Mouse (Mus musculus): ENCODE measurements at regions not wholly inside any gene's neighbourhood (a gene's known extent, or its start where the extent isn't known, plus 50 kb on each side); places are given as distances from the start of the nearest gene placed in this dataset.

DNA sequence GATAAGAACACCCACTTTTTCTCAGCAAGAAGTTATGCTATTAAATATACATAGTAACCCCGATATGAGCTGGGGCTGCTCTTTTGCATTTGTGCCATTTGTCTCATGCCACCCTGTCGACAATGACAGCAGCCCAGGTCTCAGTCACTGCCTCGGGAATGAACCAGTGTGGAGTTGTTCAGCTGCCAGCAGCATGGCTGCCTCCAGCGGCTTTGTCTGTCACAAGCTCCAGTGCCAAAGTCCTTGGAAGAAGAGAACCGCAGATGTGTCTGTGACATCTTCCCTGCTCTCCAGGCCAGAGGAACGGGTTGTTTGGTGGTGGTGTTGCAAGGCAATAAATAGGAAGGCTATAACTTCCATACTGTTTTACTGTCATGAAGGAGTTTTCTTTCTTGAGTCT is 130.7 kb downstream of the Cep170 start:
- no peak overlapping the region for H3K9ac ChIP-seq
- no peaks in the 10 kb centered on the region for H3K4me1 ChIP-seq
- H3K27ac ChIP-seq, result no peak overlapping the region
- no peaks in the 10 kb centered on the region for H3K9me3 ChIP-seq
- 78% methylated on average over 6 of the region's 6 CpGs for WGBS
- H3K4me2 ChIP-seq, result no peak overlapping the region
- no peak for ATAC-seq (replicated peaks)
- no peaks in the 10 kb centered on the region for H3K27me3 ChIP-seq (replicated peaks)
- no peaks in the 10 kb centered on the region for H3K36me3 ChIP-seq (replicated peaks)
- H3K4me3 ChIP-seq, result no peak overlapping the region

DNA sequence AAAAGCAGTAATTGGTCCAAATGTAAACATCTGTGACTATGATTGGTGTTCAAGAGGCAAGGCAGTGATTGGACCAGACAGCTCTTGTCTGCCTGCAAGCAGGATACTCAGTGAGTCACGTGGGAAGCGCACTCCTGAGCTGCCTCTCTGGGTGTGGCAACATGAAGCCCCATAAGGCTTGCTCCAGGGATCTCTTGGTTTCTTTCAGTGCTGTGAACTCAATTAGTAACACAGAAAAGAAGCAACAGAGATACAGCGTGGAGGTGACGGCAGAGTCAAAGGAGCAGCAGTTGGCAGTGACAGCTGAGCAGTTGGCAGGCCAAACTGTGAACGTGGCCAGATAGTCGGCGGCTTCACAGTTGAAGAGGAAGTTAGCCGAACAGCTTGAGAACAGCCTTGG is 131.9 kb downstream of the Cep170 start:
- H3K9me3 ChIP-seq, result no peaks in the 10 kb centered on the region
- H3K27me3 ChIP-seq (replicated peaks), result no peaks in the 10 kb centered on the region
- H3K9ac ChIP-seq, result no peak overlapping the region
- H3K27ac ChIP-seq, result no peak overlapping the region
- WGBS, result 80% methylated on average over 8 of the region's 8 CpGs
- H3K4me1 ChIP-seq, result no peaks in the 10 kb centered on the region
- no peak overlapping the region for H3K4me3 ChIP-seq
- ATAC-seq (replicated peaks), result no peak
- H3K4me2 ChIP-seq, result no peak overlapping the region
- no peaks in the 10 kb centered on the region for H3K36me3 ChIP-seq (replicated peaks)

DNA sequence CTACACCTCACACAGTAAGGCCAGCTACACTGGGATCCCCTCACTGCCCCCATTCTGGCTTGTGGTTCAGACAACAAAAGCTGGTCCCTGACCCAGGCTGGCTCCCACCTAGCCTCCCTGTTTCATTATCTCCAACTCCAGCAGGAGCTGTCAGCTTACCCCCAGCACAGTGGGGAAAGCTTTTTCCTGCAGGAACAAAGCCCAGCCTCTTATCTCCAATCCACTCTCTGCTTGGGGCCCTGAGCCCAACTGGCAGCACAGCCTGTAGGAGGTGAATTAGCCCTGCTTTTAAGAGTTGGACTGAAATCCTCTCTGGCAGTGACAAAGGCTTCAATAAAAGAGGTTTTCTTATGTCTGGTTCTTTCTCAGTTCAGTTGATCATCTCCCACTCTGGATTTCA is 138.7 kb downstream of the Cep170 start:
- Histone ChIP-seq H3K9me3 (no peaks in the 10 kb centered on the region), H3K36me3 (replicated peaks) (no peaks in the 10 kb centered on the region), H3K4me3 (no peak overlapping the region), H3K4me1 (no peaks in the 10 kb centered on the region), H3K27ac (no peak overlapping the region), H3K27me3 (replicated peaks) (no peaks in the 10 kb centered on the region), H3K4me2 (no peak overlapping the region), H3K9ac (no peak overlapping the region)
- ATAC-seq (replicated peaks), result peak; percentile 75

DNA sequence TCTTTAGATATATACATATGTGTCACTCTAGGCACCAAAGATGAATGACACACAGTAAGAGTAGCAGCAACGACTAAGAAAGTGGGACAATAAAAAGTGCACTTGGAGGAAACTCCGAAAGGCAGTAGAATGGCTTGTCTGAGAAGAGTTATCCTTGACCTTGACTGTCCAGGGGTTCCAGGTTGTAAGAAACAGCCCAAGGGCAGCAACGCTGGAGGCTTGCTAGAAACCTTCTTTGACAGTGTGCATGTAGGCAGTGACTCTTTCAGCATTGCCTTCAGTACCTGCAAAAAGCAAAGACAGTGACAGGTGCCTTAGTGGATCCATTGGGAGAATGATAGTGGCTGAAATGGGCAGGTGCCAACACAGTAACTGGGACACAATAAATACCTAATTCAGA is 142.8 kb downstream of the Cep170 start:
- no peak overlapping the region for H3K9ac ChIP-seq
- H3K27ac ChIP-seq, result no peak overlapping the region
- ATAC-seq (replicated peaks), result no peak
- no peaks in the 10 kb centered on the region for H3K36me3 ChIP-seq (replicated peaks)
- 77% methylated on average over 3 of the region's 3 CpGs for whole genome bisulfite sequencing
- no peak overlapping the region for H3K4me3 ChIP-seq
- no peaks in the 10 kb centered on the region for H3K4me1 ChIP-seq
- no peaks in the 10 kb centered on the region for H3K27me3 ChIP-seq (replicated peaks)
- H3K9me3 ChIP-seq, result no peaks in the 10 kb centered on the region
- no peak overlapping the region for H3K4me2 ChIP-seq

DNA sequence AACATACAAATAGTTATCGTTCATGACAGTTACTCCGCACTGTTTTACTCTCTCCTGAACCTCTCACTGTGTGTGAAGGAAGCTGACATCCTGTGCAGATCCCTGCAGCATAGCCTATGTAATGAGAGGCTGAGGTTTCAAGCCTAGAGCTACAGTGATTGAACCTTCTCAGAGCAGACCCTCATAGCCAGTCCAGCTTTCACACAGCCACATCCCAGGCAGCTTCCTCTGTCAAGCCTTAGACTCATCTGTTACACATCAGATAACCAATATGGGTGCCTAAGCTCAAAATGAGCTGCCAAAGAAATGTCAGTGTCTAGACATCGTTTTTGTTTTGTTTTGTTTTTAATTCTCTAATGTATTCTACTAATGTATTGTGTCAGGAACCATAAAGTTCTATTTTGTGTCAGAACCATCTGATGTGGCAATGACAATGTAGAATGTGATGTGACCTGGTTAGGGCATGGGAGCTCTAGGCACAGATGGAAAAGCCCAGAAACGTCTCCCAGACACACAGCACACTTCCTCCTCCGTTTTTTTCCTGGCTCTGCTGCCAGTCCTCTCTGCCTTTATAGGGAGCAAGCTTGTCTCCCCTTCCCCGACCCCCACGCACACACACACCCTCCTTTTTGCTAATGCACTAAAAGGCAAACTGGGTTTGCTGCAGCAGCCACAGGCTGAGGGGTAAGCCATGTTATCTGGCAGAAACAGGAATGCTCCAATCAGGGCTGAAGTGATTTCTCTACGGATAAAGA is 146.1 kb downstream of the Cep170 start:
- Histone ChIP-seq H3K4me2 (no peak overlapping the region), H3K27ac (no peak overlapping the region), H3K4me3 (no peak overlapping the region), H3K27me3 (replicated peaks) (no peaks in the 10 kb centered on the region), H3K9me3 (no peaks in the 10 kb centered on the region), H3K36me3 (replicated peaks) (no peaks in the 10 kb centered on the region), H3K4me1 (no peaks in the 10 kb centered on the region), H3K9ac (no peak overlapping the region)
- ATAC-seq (replicated peaks), result no peak
- 66% methylated on average over 8 of the region's 8 CpGs for WGBS

DNA sequence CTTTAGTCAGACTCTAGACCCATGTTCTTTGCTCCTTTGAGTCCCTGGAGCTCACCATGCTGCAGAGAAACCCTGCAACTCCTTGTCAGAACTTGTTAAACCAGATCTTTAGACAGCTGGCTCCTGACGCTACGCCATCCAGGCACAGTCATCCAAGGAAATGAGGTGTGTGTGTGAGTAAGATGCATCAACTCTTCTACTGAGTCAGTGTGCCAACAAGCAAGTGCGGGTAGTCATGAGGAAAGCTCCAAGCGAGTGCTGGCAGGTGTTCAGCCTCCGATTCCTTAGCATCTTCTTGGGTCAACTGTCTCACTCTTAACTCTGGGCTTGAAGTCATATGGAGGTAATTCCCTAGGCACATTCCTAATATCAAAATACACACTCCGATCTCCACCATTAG is 153.6 kb downstream of the Cep170 start:
- no peak overlapping the region for H3K27ac ChIP-seq
- no peaks in the 10 kb centered on the region for H3K9me3 ChIP-seq
- H3K36me3 ChIP-seq (replicated peaks), result no peaks in the 10 kb centered on the region
- H3K27me3 ChIP-seq (replicated peaks), result no peaks in the 10 kb centered on the region
- ATAC-seq (replicated peaks), result no peak
- H3K4me1 ChIP-seq, result no peaks in the 10 kb centered on the region
- H3K4me2 ChIP-seq, result no peak overlapping the region
- H3K4me3 ChIP-seq, result no peak overlapping the region
- no peak overlapping the region for H3K9ac ChIP-seq
- WGBS, result 93% methylated on average over 6 of the region's 6 CpGs

DNA sequence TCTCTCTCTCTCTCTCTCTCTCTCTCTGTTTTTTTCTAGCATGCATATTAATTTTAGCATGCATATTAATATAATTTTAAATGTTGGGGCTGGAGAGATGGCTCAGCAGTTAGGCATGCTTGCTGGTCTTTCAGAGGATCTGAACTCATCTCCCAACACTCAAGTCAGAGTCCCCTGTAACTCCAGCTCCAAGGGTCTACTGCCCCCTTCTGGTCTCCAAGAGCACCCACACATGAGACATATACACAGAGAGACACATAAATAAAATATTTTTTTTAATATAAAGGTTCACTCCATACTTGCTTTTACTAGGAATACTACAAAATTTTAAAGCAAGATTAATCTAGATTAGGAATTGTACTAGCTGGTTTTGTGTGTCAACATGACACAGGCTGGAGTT is 155.2 kb downstream of the Cep170 start:
- Histone ChIP-seq H3K4me1 (no peaks in the 10 kb centered on the region), H3K4me3 (no peak overlapping the region), H3K4me2 (no peak overlapping the region), H3K36me3 (replicated peaks) (no peaks in the 10 kb centered on the region), H3K9ac (no peak overlapping the region), H3K9me3 (no peaks in the 10 kb centered on the region), H3K27ac (no peak overlapping the region), H3K27me3 (replicated peaks) (no peaks in the 10 kb centered on the region)
- no peak for ATAC-seq (replicated peaks)

DNA sequence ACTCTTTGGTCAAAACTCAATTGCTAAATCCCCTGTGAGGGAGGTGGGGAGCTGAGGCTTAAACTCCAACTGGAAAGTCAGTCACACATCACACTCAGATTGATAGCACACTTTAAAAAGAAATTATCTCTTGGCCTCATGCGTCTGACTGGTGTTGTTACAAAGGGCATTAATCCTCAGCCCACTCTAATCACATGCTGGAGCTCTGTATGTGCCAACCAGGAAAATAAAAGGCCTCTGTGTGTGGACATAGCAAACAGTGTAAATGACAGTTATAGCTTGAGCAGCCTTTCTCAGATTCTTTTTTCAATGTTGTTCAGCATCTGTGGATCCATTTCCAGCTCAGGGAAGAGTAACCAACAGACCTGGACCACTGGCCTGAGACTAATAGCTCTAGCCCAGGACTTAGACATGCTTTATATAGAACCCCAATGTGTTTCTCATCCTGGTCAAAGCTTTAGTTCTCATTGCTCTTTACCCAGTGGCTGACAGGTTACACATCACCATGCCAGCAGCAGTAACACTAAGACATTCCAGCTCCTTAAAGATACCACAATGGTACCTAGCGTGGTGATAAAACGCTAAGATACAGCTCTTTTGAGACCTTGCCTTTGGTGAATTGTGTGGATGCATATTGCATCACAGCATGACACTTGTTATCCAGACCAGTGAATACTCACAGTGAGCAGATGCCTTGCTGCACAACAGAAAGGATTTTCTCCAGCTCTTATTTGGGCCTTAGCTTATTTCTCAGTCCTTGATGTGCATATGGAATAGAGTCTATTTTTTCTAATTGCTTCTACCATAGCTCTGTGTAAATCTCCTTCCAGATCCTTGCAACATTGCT is 158.2 kb downstream of the Cep170 start:
- H3K4me2 ChIP-seq, result no peak overlapping the region
- H3K9me3 ChIP-seq, result no peaks in the 10 kb centered on the region
- no peaks in the 10 kb centered on the region for H3K27me3 ChIP-seq (replicated peaks)
- no peak for ATAC-seq (replicated peaks)
- no peak overlapping the region for H3K27ac ChIP-seq
- H3K9ac ChIP-seq, result no peak overlapping the region
- no peaks in the 10 kb centered on the region for H3K36me3 ChIP-seq (replicated peaks)
- 33% methylated on average over 3 of the region's 3 CpGs for WGBS
- no peak overlapping the region for H3K4me3 ChIP-seq
- H3K4me1 ChIP-seq, result no peaks in the 10 kb centered on the region

DNA sequence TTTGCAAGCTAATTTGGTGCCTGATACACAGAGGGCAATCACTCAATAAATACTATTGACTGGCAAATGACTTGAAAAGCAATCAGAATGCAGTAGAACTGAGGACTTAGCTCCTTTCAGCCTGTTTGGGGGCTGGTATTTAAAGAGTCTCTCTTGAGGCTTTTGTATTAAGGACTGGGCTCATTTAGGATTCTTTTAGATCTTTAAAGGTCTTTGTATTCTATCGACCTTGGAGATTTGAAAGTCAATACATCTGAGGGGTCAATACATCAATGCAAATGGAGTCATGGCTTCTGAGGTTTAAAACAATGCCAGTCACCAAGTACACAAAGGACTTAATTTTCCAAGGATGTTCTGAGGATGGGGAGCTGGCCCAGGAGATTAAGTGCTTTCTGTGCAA is 169.6 kb downstream of the Cep170 start:
- ATAC-seq (replicated peaks), result no peak
- H3K4me3 ChIP-seq, result no peak overlapping the region
- H3K4me2 ChIP-seq, result no peak overlapping the region
- no peaks in the 10 kb centered on the region for H3K4me1 ChIP-seq
- H3K27me3 ChIP-seq (replicated peaks), result no peaks in the 10 kb centered on the region
- WGBS, result 4% methylated on average over 1 of the region's 1 CpGs
- H3K36me3 ChIP-seq (replicated peaks), result no peaks in the 10 kb centered on the region
- no peak overlapping the region for H3K27ac ChIP-seq
- no peaks in the 10 kb centered on the region for H3K9me3 ChIP-seq
- no peak overlapping the region for H3K9ac ChIP-seq

DNA sequence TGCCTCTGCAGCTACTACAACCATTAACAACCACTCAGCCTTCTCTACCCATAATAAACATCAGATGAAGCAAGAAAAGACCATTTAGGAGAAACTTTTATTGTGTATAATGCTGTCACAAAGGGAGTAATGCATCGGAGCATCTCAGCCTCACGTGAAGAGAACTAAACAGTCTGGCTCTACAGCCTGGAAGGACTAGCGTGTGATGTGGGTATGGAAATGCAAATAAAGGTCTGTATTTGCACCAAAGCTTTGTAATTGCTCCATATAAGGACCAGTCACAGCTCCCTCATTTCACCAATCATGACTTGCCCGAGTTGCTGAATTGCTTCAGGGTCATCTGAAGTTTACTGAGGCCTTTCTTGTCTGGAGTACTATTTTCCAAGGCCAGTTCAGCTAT is 190.7 kb downstream of the Cep170 start:
- H3K4me2 ChIP-seq, result no peak overlapping the region
- no peaks in the 10 kb centered on the region for H3K27me3 ChIP-seq (replicated peaks)
- H3K4me1 ChIP-seq, result no peaks in the 10 kb centered on the region
- H3K9ac ChIP-seq, result no peak overlapping the region
- H3K36me3 ChIP-seq (replicated peaks), result no peaks in the 10 kb centered on the region
- ATAC-seq (replicated peaks), result no peak
- H3K9me3 ChIP-seq, result no peaks in the 10 kb centered on the region
- H3K27ac ChIP-seq, result no peak overlapping the region
- WGBS, result 63% methylated on average over 4 of the region's 4 CpGs
- H3K4me3 ChIP-seq, result no peak overlapping the region

DNA sequence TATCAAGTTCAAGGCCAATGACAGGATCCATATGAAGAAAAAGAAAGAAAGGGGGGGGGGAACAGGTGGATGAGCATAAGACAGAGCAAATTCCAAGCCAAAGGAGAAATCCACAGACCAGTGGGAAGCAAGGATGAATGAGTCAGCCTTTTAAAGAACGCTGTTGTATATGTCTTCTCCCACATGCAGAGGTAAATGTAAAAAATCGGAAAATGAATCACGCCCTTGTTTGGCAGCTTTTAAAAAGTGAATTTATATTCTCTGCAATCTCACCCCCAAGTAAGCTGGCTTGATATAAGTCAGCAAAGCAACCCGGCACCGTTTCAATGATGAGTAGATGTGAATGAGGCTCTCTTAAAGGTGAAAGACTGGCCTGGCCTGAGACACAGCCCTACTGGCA is 191.7 kb downstream of the Cep170 start:
- no peaks in the 10 kb centered on the region for H3K36me3 ChIP-seq (replicated peaks)
- H3K4me1 ChIP-seq, result no peaks in the 10 kb centered on the region
- no peak for ATAC-seq (replicated peaks)
- H3K9me3 ChIP-seq, result no peaks in the 10 kb centered on the region
- no peak overlapping the region for H3K4me3 ChIP-seq
- 92% methylated on average over 5 of the region's 5 CpGs for WGBS
- H3K27me3 ChIP-seq (replicated peaks), result no peaks in the 10 kb centered on the region
- no peak overlapping the region for H3K27ac ChIP-seq
- no peak overlapping the region for H3K9ac ChIP-seq
- H3K4me2 ChIP-seq, result no peak overlapping the region

DNA sequence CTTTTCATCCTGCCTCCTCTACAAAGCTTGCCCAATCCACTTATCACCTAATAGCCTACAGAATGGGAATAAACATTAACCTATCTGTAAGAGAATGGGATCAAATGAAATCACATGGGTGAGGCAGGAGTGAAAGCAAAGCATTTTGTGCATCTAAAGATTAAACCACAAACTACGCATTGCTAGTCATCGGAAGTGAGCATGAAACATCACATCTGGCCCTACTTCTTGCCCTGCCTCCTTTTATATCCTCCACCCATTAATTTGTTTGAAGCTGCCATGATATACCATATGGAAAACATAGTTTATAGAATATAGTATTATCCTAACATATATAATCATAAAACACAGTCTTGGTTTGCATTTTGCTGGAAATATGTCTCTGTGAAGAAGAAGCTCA is 192.6 kb downstream of the Cep170 start:
- Histone ChIP-seq H3K9ac (no peak overlapping the region), H3K4me2 (no peak overlapping the region), H3K9me3 (no peaks in the 10 kb centered on the region), H3K27me3 (replicated peaks) (no peaks in the 10 kb centered on the region), H3K36me3 (replicated peaks) (no peaks in the 10 kb centered on the region), H3K4me3 (no peak overlapping the region), H3K27ac (no peak overlapping the region), H3K4me1 (no peaks in the 10 kb centered on the region)
- WGBS, result 94% methylated on average over 2 of the region's 2 CpGs
- ATAC-seq (replicated peaks), result no peak

DNA sequence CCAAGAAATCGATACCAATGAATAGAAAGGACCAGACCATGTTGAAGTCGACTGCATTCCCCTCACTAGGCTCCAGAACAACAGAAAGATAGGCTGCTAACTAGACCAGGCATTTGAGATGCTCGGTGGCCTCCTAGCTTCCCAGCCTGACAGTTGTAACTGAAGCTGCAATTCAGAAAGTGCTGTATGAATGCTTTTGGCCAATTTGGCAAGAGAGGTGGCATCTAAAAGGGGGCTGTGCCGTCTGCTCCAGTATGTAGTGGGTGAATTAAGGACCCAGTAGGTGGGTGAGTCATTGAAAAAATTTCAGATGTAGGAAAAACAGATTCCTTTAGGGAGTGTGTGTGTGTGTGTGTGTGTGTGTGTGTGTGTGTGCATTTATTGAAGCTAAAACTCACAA is 195.0 kb downstream of the Cep170 start:
- H3K36me3 ChIP-seq (replicated peaks), result no peaks in the 10 kb centered on the region
- H3K4me3 ChIP-seq, result no peak overlapping the region
- 81% methylated on average over 4 of the region's 4 CpGs for WGBS
- no peaks in the 10 kb centered on the region for H3K9me3 ChIP-seq
- no peaks in the 10 kb centered on the region for H3K27me3 ChIP-seq (replicated peaks)
- H3K4me1 ChIP-seq, result no peaks in the 10 kb centered on the region
- ATAC-seq (replicated peaks), result no peak
- no peak overlapping the region for H3K9ac ChIP-seq
- H3K4me2 ChIP-seq, result no peak overlapping the region
- no peak overlapping the region for H3K27ac ChIP-seq
